Mouse (Mus musculus) natural killer cell, adult 2 months (primary cell): ENCODE data around the gene Tm4sf1.

Experiments
- DNase-seq, 2 experiments: peaks; one replicate each; pipeline ENCODE4 v3.0.0; 2022; ENCODE audit warnings: low spot score in 2 of 2

Tm4sf1 gene

DNA sequence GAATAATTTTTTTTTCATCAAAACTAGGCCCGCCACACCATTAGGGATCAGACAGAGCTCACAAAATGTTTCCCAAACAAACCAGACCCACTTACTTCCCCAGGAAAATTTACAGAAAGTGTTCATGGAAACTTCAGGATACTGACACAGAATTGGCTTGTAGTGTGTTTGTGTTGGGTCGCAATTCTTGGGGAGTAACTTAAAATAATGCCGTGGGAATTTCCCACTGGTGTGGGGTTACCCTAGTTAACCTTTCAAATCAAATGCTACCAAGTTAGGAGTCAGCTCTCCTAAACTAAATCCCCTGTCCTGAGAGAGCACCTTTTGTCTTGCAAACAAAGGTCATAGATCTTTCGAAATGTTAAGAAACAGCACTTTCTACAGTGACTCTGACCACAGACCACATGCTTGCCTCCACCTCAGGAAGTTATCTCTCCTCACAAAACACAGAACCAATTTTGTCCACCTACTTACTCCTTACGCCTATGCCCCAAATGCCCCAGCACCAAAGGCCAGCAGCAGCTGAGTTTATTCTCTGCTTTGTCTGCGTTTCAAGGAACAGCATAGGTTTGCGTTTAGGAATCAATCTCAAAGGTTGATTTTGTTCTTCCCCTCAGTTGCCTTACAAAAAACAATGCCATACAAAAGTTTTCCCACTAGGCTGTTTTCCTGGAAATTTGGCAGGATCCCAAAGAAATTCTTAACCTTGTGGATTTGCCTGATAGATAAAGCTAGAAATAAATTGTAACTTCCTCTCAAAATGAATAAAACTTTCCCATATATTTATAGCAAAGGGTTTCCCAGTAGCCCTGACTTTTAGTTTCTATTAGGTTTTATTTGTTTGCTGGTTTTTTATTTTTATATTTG is 13.7 kb downstream of the Tm4sf1 start:
- no peak for DNase-seq

DNA sequence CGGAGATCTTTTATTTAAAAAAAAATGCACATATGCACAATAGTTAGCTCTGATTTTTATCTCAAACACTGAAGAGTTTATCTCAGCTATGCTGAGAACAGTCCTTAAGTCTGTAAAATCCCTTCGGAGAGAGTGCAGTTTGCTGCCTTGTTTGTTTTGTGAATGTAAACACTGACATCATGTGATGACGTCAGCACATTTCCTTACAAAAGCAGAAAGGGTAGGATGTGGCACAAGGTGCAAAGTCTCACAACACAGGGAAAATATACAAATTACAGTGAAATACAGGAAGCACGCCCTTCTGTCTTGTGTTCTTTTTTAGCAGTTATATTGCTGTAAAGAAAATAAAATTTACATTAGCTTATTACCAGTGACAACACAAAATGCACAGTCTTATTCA is 14.3 kb downstream of the Tm4sf1 start:
- no peak for DNase-seq

DNA sequence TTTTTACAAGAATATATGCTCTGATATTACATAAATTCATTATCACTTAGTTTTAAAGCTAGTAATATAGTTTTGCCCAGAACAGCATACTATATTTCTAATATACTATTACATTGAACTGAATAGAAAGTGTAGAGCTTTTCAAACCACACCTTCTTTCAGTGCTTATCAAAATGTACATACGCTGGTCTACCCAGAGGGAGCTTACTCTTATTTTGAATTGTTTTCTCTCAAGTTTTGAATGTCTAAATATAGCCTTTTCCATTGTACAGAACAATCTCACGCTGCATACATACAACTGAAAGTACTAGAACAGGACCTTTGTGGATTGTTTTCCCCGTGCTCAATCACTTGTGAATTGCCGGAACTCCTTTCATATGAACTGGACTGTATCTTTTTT is 23.6 kb downstream of the Tm4sf1 start:
- no peak for DNase-seq

DNA sequence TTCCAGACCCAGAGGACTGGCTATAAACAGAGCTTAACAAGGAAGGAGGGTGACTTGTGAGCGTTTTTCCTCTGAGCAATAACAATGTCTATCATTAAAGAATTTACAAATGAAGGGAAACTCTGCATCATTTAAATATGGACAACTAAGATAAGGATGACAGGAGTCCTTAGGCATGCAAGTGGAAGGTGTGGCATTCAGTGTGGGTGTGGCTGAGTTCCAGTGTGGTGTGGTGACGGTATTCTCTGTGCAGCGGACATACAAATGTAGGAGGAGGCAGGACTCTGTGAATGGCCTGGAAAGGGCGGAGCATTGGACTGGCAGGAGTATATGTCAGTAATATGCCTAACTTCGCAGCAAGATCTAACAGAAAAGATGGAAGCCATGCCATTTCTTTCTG is 24.3 kb downstream of the Tm4sf1 start:
- no peak for DNase-seq

DNA sequence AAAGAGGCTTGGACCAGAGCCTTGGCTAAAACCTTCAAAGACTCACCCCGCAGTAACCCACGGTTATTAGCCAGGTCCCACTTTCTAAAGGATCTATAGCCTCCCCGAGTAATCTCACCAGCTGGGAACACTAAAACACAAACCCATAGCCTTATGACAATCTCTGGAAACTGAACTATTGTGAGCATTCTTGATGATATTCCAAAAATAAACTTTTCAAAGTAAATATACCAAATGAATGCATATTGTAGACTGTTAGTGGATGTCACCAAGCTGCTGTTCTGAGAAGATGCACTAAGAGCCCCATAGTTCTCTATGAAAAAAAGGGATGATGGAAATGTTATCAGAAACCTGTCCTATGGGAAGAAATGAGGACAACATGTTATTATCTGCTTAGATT is 25.0 kb downstream of the Tm4sf1 start:
- no peak for DNase-seq

DNA sequence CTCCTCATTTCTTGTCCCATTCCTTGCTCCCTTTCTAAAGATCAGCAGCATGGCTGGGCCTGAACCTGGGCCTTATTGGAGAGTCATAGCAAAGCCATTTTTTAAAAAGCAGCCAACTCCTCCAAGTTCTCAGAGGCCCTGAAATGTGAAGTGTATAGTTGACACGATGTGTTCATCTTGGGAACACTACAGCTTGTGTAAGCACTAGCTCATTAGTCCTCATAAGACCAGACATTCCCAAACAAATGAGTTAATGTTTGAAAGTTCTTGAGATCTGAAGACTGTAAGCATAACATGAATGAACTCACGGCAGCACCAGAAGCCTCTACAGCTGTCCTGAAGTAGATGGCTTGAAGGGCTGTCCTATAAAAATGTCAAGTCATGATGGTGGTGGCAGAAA is 32.8 kb downstream of the Tm4sf1 start:
- no peak for DNase-seq

DNA sequence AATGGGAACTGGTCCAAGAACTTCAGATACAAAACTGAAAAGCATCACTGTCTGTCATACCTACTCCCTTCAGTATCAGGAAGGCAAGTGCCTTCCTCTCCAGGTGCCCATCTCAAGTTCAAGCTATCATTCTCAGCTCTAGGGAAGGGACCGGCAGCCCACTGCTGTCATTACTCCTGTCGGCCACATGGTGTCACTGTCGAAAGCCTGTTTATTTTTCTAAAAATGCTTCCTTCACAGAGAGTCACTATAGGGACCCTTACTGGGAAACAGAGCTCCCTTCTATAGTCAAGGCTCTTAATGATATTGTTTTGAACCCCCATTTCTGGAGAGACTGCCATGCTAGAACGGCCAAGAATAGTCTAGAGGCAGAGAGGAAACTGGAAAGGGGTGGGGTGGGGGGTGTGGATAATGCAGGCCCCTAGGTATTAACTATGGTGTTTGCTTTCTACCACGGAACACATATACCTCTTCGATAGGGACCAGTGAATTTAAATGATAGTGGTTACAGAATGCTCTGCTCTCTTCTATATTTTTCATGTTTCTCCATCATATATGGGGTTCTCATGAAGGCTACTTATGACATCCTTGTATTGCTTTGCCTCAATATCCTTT is 34.1 kb downstream of the Tm4sf1 start:
- DNase-seq: no peak

DNA sequence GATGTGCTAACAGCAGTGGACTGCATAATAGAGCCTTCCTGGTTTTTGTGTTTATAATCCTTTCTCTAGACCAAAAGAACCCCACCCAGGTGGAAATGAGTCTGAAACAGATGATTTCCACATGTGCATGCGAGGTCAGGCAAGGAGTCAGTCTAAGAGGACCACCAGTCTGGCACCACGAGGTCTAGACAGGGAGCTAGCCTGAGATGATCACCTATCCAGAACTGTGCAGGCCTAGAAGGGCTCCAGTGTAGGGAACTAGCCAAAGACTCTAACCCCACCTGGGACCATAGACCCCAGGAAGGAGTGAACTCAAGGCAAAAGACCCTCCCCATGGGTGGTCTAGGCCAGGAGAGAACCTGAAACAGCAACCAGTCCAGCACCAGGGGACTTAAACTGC is 48.7 kb downstream of the Tm4sf1 start:
- no peak for DNase-seq

DNA sequence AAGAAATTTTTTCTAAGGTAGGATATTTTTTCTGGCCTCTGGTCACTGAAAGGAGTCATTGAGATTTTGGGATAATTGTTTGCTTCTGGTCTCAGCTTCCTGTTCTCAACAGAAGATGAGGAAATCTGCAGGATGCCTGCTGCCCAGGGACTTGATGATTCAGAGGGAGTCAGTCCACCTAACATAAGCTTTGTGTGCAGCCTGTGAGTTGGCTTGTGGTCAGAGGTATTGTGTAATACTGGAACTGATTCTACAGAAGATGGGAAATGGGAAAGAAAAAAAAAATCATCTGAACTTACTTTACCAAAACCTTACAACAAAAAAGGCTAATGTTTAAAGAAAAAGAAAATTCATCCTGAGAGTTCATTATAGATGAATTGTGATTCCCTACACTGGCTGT is 49.2 kb downstream of the Tm4sf1 start:
- no peak for DNase-seq

DNA sequence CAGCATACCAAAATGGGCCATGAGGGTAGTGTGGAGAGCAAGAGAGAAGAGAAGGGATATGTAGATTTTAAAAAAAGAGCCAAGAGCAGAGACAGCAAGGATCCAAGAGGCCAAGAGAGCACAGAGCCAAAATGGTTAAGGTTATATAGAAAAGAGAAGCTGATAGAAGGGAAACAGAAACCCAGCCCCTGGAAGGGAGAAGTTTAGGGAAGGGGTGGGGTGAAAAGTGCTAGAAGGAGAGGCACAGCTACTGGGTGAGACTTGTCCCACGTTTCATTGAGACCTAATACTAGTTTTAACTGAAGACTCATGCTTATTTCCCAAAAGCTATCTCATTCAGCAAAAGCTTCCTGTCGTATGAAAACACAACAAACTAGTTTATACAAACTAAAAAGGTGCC is 56.5 kb downstream of the Tm4sf1 start:
- no peak for DNase-seq
